Mouse (Mus musculus) hematopoietic multipotent progenitor cell, adult 10-12 weeks (in vitro differentiated cells): ENCODE measurements around the gene Gm11172. TPM values are rescaled to one million over a fixed set of nuclear protein-coding genes. Genes with fewer than 3 reads are reported as not detected.

Experiments used
- polyA plus RNA-seq: library from polyadenylated mRNA; stranded (reverse); fragments of >175 nt; gene quantifications from 2 replicates; pipeline ENCODE4 v1.2.3, GENCODE M21; 2012; ENCODE audit warnings: low replicate concordance

Gene Gm11172
- polyA plus RNA-seq, result not detected in 2 replicates

GRCm38 (mm10) chr16:10812865-10813371 lies at the start of gene Gm11172:
Gene Gm11172 (plus strand): TSS chr16:10812915.

GRCm38 (mm10) chr16:10785371-10786231 lies 27.1 kb upstream of the Gm11172 start, which contains the start of gene Socs1:
Gene Socs1 (minus strand): TSS chr16:10785536.

GRCm38 (mm10) chr16:10788271-10788670 lies 24.4 kb upstream of the Gm11172 start, which contains the start of gene Tnp2:
Gene Tnp2 (minus strand): TSS chr16:10788660.

GRCm38 (mm10) chr16:10790702-10791101 lies 22.0 kb upstream of the Gm11172 start, which contains the start of gene Prm3:
Gene Prm3 (minus strand): TSS chr16:10790914.

GRCm38 (mm10) chr16:10796034-10796433 lies 16.7 kb upstream of the Gm11172 start, which contains the start of gene Prm2:
Gene Prm2 (minus strand): TSS chr16:10796134.

GRCm38 (mm10) chr16:10805789-10806527 lies 6.8 kb upstream of the Gm11172 start, which contains the start of gene Prm1:
Gene Prm1 (minus strand): TSS chr16:10805839.

GRCm38 (mm10) chr16:10834911-10835587 lies 22.3 kb downstream of the Gm11172 start, which contains the start of gene Rmi2:
Gene Rmi2 (plus strand): TSS chr16:10835059.

Other genes with a start within 250 kb of the Gm11172 start
- 35.0 and 105 TPM in 2 replicates for gene Socs1, start 27.4 kb upstream of the Gm11172 start, polyA plus RNA-seq
- gene Tnp2, start 24.3 kb upstream of the Gm11172 start, polyA plus RNA-seq, result 0.42 and 1.7 TPM in 2 replicates
- gene Prm3, start 22.0 kb upstream of the Gm11172 start, polyA plus RNA-seq, result not detected in 2 replicates
- gene Prm2, start 16.8 kb upstream of the Gm11172 start, polyA plus RNA-seq, result not detected in 2 replicates
- not detected in 2 replicates for gene Prm1, start 7.1 kb upstream of the Gm11172 start, polyA plus RNA-seq
- gene Rmi2, start 22.1 kb downstream of the Gm11172 start, polyA plus RNA-seq, result 1.6 and 1.8 TPM in 2 replicates
- gene Snn, start 248.0 kb downstream of the Gm11172 start, polyA plus RNA-seq, result 167 and 238 TPM in 2 replicates